Mouse (Mus musculus): ENCODE data around the gene Magi1.

GRCm38 (mm10) chr6:93661139-93661538 is 622.6 kb downstream of the Magi1 start:
- TF ChIP-seq RAD21 (IDR thresholded peaks at IDR 0.05; ENCODE audit: low read depth, low read length) (no peak), POLR2A (IDR thresholded peaks at IDR 0.05; ENCODE audit: low read depth, low read length) (no peak)

Data from CH12.LX (cell line).